Mouse (Mus musculus) left cerebral cortex, adult 9 months (tissue): ENCODE measurements at regions not wholly inside any gene's neighbourhood (a gene's known extent, or its start where the extent isn't known, plus 50 kb on each side); places are given as distances from the start of the nearest gene placed in this dataset.

Source experiments
- DNase-seq, 2 experiments: peaks; one replicate each; pipeline ENCODE4 v3.0.0; 2022; ENCODE audit warnings: low spot score in 2 of 2

DNA sequence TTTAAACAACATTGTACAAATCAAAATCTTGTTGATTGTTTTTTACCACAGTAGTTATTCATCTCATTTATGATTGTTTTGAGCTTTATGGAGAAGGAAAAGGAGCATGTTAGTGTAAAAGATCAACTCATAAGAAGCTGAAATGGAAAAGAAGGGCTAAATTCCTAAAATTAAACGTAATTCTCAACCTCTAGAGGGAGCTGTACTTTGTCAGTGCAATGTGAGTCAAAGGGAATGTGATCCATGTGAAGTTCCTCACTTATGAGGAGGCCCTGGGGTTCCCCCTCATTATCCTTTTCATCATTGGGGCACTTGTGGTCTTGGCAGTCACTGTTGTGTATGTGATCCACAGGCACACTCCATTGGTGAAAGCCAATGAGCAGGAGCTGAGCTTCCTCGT, 54.0 kb upstream of the Vmn2r7 start:
- DNase-seq, result no peak

DNA sequence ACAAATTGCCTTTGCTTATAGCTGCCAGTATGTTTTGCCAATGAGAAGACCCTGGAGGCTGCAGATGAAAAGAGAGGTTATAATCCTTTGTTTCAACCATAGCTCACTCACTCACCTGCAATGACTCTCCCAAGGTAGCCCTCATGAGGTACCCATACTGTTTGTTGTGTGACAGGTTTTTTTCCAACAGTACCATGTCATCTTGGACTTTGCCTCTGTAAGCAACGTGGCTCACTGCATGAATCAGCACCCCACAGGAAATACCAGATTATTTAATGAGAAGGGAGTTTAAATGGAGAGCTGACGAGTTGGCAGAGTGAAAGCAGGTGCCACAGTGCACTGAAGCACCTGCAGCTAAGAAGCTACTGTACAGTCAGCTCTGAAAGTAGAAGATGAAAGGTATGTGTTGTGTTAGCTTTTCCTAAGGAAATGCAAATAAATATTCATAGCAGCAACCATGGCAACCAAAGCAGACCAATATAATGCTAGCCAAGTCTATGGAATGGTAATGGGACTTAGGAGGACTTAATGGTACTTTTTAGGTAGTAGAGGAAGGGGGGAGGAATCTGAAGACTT, 56.8 kb upstream of the Vmn2r7 start:
- no peak for DNase-seq

DNA sequence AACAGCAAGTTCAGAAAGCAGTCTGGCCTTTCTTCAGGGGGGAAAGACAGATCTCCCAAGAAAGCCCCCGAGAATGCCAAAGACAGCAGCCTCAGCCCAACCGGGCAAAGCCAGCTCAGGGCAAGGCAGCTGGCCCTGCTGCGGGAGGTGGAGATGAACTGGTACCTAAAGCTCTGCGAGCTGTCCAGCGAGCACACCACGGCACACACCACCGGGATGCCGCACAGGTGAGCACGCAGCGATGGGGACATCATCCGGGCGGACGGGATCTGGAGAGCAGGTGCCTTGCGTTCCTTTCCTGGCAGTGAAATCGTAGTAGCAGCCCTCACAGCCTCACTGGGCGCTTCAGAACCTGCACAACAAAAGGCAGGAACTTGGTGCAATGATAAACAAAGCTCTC, 104.7 kb upstream of the Vmn2r7 start:
- DNase-seq, result no peak

DNA sequence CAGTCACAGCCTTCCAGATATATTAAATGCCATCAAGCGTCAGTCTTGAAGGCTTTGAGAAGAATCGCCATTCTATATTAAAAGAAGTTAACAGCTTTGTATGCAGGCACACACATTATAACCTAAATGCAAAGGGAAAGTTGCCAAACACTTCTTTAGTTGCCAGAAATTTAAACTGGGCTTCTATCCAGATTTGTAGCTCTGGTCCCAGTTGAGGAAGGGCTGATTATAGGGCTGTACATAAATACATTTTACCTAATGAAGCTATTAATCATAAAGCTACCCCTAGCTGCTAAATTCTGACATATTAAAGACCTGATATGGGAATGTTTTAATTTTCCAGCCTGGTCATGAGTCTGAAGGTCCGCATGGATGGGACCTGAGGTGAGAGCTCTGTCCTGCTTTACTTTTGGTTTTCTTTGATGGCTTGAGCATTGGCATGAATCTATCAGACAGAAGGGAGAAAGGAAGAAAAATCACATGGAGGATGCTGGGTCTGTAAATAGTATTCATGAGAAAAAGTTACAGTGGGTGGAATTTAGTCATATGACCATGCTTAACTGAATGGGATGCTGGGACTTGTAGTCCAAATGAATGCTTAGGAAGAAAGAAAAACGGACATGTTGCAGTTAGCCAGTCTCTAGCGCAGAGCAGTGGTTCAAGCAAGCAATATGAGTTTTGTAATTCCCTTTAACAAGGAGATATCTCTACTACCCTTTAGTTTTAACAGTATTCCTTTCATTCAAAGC, 120.3 kb upstream of the Vmn2r7 start:
- DNase-seq, result no peak

DNA sequence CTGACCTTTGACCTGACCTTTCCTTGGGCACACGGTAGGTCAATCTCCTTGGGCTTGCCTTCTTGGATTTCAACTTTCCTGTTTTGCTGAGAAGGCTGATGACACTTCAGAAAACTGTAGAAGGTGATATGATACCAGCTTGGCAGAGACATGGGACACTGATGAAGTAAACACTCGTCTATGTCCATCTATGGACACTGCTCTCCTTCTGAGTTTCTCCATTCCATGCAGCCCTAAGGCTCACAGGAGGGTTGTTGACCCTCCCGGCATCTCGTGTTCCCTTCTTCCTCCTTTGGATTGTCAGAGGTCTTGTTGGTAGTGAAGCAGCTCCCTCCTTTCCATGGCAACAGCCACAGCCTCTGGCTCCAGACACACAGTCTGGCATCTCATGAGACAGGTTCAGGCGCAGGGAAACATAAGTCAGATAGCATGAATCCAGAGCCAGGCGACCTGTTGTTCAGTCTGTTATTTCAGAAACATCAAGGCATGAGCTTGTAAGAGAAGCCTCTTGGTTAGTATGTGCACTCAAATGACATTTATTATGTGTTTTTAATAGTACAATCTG, 120.9 kb upstream of the Vmn2r7 start:
- DNase-seq, result no peak

DNA sequence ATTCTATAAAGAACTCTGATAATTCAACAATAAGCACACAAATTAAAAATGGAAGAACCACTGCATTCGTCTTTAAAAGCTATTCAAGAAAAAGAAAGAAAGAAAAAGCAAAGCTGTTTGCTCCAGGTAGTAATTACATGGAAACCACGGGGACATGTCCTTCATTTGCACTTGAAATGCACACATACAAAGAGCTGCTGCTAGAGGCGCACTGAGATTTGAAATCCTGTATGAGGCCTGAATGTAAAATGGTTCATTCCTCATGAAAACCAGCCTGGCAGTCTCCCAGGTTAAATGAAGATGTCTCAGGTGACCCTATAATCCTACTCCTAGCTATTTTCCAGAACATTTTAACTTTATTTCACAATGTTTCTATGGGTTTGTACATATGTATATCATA, 123.7 kb upstream of the Vmn2r7 start:
- no peak for DNase-seq

DNA sequence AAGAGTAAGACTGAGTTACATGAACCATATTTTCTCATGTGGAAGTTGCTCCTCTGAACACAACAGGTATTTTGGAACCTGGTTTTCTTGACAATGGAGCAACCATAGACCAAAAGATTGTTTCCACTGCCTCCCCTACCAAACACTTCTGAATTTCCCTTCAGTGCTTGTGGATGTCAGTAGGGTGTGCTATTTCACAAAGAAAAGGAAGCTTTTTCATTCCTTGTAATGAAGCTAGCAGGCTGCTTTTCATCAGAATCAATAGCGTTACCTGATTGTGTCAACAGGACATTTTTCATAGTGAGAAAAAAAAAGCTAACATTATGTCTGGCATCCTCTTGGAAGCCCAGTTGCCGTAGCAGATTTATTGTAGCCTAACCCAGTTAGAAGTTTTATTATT, 124.8 kb upstream of the Kcnab1 start:
- DNase-seq, result peak in 1 of 2 experiments; percentile 16

DNA sequence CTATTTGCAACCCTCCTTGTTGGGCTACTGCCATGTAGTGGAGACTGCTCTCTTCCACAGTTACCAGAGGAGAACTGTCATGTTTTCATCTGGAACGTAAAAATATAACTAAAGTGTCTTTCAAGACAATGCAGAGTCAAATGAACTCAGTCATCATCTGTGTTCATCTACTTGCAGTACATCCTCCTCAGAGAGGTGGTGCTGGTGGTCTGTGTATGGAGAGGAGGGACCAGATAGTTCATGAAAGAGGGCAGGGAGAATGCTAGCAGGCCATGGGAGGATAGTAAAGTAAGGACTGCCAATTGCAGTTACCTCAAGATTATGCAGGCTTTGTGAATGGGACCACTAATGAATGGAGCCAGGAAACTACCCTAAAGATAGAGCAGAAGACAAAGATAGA, 121.5 kb upstream of the Kcnab1 start:
- peak in 1 of 2 experiments; percentile 56 for DNase-seq

DNA sequence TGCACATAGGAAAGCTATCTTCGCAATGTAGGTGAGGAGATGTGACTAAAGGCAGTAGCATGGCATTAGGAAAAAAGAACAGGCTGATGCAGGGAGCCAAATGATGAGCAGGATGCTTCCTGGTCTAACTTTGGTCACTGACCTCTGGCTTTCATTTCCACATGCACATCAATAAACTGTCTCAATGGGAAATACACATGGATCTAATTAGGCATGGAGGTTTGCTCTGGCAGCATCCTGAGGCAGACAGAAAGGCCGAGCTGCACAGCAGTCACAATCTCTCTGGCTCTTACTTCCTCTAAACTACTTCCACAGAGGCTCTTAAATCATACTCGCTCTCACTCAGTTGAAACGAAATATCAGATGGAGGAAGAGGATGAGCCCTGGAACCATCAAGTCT, 112.7 kb upstream of the Kcnab1 start:
- DNase-seq, result no peak

DNA sequence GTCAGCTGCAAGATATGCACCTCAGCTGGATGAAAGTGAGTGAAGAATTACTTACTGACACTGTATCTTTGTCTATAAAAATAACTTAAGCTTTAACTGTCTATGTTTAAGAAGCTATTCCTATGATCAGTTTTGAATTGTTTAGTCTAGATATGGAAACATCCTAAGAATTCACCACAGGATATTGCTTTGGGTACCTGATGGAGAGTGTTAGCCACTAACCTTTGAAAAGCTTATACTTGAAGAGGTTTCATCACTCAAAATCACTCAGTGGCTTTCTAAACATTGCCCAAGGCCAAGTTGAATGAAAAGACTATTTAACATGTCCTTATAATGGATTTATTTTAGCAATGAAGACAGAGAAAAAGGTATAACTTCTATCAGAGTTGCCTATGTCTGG, 111.6 kb upstream of the Kcnab1 start:
- no peak for DNase-seq

DNA sequence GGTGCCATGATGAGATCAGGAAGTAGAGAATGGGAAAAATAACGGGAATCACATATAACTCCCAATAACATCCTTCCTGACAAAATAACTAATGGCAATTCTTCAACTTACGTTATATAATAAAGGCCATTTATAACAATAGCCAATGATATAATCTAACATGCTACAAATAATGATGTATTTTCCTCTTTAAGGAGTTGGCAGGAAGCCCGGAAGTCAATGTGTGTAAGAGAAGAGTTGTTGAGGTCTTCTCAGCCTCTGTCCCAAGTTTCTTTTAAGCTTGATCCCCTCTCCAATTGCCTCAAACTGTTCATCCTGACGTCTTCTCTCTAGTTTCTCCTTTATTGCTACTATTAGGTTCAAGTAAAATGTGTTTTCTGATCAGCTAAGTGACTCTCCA, 108.1 kb upstream of the Kcnab1 start:
- no peak for DNase-seq

DNA sequence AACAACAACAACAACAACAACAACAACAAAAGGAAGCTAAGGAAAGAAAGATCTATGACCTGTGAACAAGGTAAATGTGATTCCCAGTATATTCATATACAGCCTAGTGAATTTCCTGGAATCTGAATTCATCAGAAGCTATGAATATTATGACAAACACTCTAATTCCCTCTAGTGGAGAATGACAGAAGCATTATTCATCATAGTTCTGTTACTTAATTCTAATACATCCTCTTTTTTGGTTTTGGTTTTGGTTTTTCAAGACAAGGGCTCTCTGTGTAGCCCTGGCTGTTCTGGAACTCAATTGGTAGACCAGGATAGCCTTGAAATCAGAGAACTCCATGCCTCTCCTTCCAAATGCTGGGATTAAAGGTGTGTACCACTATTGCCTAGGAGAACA, 106.6 kb upstream of the Kcnab1 start:
- no peak for DNase-seq

DNA sequence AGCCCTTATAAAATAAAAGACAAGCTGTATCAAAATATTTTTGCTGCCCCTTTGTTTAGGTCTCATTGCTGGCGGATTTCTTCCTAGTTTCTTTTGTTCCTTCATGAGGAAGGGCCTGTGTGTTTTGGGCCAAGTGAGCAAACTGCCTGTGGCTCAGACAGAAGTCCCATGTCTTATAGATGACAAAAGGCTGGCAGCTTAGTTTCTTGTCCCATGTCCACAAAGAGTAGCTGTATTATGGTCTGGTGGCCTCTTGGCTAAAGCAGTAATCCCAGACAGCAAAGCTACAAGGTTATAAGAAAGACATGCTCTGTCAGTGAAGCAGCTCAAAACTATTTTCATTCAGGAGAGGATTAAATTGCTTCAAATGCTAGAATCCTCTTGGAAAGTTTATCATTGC, 103.1 kb upstream of the Kcnab1 start:
- DNase-seq, result no peak

DNA sequence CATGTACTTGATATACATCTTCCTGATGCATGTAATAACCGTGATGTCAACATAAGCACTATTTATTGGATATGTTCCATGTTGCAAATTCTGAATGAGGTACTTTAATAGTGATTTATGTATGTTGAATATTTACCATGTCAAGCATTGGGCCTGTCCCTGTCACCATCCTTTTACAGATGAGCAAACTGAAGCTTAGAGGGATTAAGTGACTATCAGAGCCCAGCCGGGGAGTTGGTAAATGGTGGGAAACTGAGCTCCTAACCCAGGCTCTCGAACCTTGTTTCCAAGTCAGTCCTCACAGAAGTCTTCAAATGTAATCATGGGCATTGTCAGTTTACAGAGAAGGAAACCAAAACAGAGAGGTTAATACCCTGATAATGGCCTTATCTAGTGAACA, 102.6 kb upstream of the Kcnab1 start:
- DNase-seq, result no peak

DNA sequence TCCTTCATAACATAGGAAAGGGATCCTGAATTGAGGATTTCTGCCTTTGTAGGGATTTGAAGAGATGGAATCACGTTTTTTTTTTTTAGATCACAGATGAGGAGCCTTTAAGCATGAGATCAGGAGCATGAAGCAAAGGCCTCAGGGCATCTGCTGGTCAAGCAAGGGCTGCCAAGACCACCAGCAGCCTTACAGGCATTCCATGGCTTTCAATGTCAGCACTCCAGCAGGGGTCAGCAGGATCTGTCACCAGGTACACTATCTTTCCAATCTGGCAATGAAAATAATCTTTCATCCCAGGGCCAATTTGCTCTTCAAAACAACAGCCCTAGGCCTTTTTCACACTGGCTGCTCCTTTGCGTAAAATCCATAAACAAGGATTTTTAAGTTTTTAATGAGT, 85.3 kb upstream of the Kcnab1 start:
- no peak for DNase-seq

DNA sequence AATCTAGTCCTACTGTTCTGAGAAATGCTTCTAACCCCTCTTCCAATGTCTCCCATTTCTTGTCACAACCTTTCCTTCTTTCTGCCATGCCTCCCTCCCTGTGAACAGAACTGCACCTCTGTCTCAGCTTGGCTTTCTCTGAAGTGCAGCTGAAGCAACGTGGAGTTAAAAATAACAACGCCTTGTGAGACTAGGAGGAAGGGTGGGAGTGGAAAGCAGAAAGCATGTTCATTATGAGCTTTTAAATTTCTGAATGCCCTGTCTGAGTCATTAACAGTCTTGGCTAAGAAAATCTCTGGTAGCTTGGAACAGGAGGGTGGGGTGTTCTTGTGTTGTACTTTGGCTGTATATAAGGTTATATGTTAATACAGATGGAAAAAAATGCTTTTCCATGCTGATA, 71.6 kb upstream of the Kcnab1 start:
- peak; percentile 33 to 47 for DNase-seq

DNA sequence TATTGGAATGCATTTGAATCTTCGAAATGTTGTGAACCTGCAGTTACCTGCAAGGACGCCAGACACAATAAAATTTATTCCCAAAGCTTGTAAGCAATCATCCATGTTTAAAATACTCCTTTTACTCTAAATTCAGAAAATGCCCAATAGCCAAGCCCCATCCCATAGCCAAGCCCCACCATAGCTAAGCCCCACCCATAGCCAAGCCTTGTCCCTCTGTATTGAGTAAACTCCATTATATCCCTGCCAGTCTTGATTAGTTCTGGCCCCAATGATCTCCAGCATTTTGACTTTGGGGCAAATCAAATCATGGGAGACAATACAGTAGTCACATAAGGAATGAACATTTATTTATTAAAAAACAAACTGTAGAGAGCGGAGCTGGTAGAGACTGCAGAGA, 61.3 kb upstream of the Kcnab1 start:
- no peak for DNase-seq

DNA sequence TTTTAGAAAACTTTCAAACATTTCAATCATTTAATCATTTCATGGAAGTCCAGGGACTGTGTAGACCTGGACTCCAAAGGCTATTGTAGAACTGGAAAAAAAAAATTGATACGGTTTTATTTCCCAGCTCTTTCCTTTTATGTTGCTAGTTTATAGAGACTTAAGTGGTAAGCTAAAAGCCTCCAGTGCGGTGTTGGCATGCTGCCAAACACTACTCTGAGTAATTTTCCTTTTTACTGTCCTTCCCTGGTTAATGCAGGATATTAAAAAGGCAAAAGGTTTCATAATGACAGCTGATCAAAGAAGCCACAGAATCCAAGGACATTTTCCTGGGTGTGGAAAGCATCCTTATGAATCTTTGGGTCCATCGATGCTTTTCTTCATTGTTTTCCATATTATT, 53.8 kb upstream of the Kcnab1 start:
- DNase-seq, result no peak
